Mouse (Mus musculus): ENCODE results near the gene Entpd7.

GRCm38 (mm10) chr19:43704787-43705497 is 15.5 kb downstream of the Entpd7 start:
- TF ChIP-seq CTCF (IDR thresholded peaks at IDR 0.05; ENCODE audit: borderline replicate concordance, insufficient read depth, low read depth, low read length) = no peak
- TF ChIP-seq POLR2A (IDR thresholded peaks at IDR 0.05; ENCODE audit: borderline replicate concordance, insufficient read depth, low read length) = no peak
